Mouse (Mus musculus): ENCODE data around the gene 1700018B08Rik.

Gene 1700018B08Rik

GRCm38 (mm10) chr8:121544276-121544785 lies at the start of gene 1700018B08Rik:
1700018B08Rik (minus strand) TSS chr8:121544320.
- DNase-seq (ENCODE audit: low spot score in 2 of 2), result no peak

GRCm38 (mm10) chr8:121593293-121593692 lies 49.2 kb upstream of the 1700018B08Rik start:
- no peak for DNase-seq (ENCODE audit: low spot score in 2 of 2)

- no peak for DNase-seq (ENCODE audit: low spot score in 2 of 2)
Observed at GRCm38 (mm10) chr8:121591178-121592066, 47.3 kb upstream of the 1700018B08Rik start.

GRCm38 (mm10) chr8:121590203-121591177 lies 46.4 kb upstream of the 1700018B08Rik start, which contains the start of gene Map1lc3b:
Map1lc3b (plus strand) TSS chr8:121590361.
- DNase-seq (ENCODE audit: low spot score in 2 of 2), result peak; percentile 94 to 97

- DNase-seq (ENCODE audit: low spot score in 2 of 2), result no peak
Observed at GRCm38 (mm10) chr8:121589205-121589726, 45.1 kb upstream of the 1700018B08Rik start.

GRCm38 (mm10) chr8:121588750-121589149 lies 44.6 kb upstream of the 1700018B08Rik start:
- DNase-seq (ENCODE audit: low spot score in 2 of 2), result no peak

GRCm38 (mm10) chr8:121585159-121585825 lies 41.2 kb upstream of the 1700018B08Rik start:
- peak; percentile 99 to 100 for DNase-seq (ENCODE audit: low spot score in 2 of 2)

GRCm38 (mm10) chr8:121584730-121585129 lies 40.6 kb upstream of the 1700018B08Rik start:
- no peak for DNase-seq (ENCODE audit: low spot score in 2 of 2)

- DNase-seq (ENCODE audit: low spot score in 2 of 2), result no peak
Observed at GRCm38 (mm10) chr8:121583653-121584052, 39.5 kb upstream of the 1700018B08Rik start.

GRCm38 (mm10) chr8:121580465-121580864 lies 36.3 kb upstream of the 1700018B08Rik start:
- no peak for DNase-seq (ENCODE audit: low spot score in 2 of 2)

GRCm38 (mm10) chr8:121578676-121579451 lies 34.7 kb upstream of the 1700018B08Rik start, which contains the start of gene Fbxo31:
Fbxo31 (minus strand) TSS chr8:121578806.
- DNase-seq (ENCODE audit: low spot score in 2 of 2), result peak; percentile 96

- peak in 1 of 2 experiments; percentile 57 for DNase-seq (ENCODE audit: low spot score in 2 of 2)
Observed at GRCm38 (mm10) chr8:121577751-121578675, 33.9 kb upstream of the 1700018B08Rik start.

GRCm38 (mm10) chr8:121575661-121576060 lies 31.5 kb upstream of the 1700018B08Rik start:
- no peak for DNase-seq (ENCODE audit: low spot score in 2 of 2)

GRCm38 (mm10) chr8:121573275-121573674 lies 29.2 kb upstream of the 1700018B08Rik start:
- DNase-seq (ENCODE audit: low spot score in 2 of 2), result no peak

GRCm38 (mm10) chr8:121572121-121572520 lies 28.0 kb upstream of the 1700018B08Rik start:
- DNase-seq (ENCODE audit: low spot score in 2 of 2), result no peak

GRCm38 (mm10) chr8:121570801-121571200 lies 26.7 kb upstream of the 1700018B08Rik start:
- DNase-seq (ENCODE audit: low spot score in 2 of 2), result no peak

GRCm38 (mm10) chr8:121570335-121570734 lies 26.2 kb upstream of the 1700018B08Rik start:
- peak; percentile 29 to 42 for DNase-seq (ENCODE audit: low spot score in 2 of 2)

- no peak for DNase-seq (ENCODE audit: low spot score in 2 of 2)
Observed at GRCm38 (mm10) chr8:121568321-121568720, 24.2 kb upstream of the 1700018B08Rik start.

- DNase-seq (ENCODE audit: low spot score in 2 of 2), result no peak
Observed at GRCm38 (mm10) chr8:121563701-121564100, 19.6 kb upstream of the 1700018B08Rik start.

Data from right cerebral cortex, adult 2 months (tissue).